Mouse (Mus musculus) spleen, postnatal 4 days (tissue): ENCODE measurements around the gene Olfr775.

ENCODE experiments used
- DNase-seq, 2 experiments: peaks; one replicate each; pipeline ENCODE4 v3.0.0; 2022; ENCODE audit warnings: low spot score in 2 of 2

Olfr775 gene

GRCm38 (mm10) chr10:129248112-129248511 is at the start of gene Olfr775:
Olfr775 (plus strand) TSS chr10:129248412.
- no peak for DNase-seq

- DNase-seq = no peak
Observed at GRCm38 (mm10) chr10:129230737-129231136, 17.5 kb upstream of the Olfr775 start.

- no peak for DNase-seq
Observed at GRCm38 (mm10) chr10:129235904-129236303, 12.3 kb upstream of the Olfr775 start, which contains the start of gene Olfr774. Olfr774 (plus strand) TSS chr10:129236204.

GRCm38 (mm10) chr10:129258827-129259226 is 10.6 kb downstream of the Olfr775 start, which contains the start of gene Olfr776:
Olfr776 (plus strand) TSS chr10:129259127.
- no peak for DNase-seq

GRCm38 (mm10) chr10:129271081-129271535 is 22.9 kb downstream of the Olfr775 start, which contains the start of gene Olfr777:
Olfr777 (minus strand) TSS chr10:129271485.
- no peak for DNase-seq
